Mouse (Mus musculus) megakaryocyte, embryonic 14.5 days (primary cell): ENCODE data around the gene Asxl1. TPM values are rescaled to one million over a fixed set of nuclear protein-coding genes. Genes with fewer than 3 reads are reported as not detected.

ENCODE experiments used
- H3K27me3 ChIP-seq: replicated peaks from 2 replicates; pipeline ENCODE3; 2012; ENCODE audit warnings: inconsistent platforms
- H3K36me3 ChIP-seq: replicated peaks from 2 replicates; pipeline ENCODE3; 2012; ENCODE audit warnings: low read length, inconsistent platforms, mixed read lengths
- H3K4me1 ChIP-seq: 2 replicates; pipeline ENCODE4 v1.6.1; 2012; ENCODE audit warnings: inconsistent platforms
- H3K4me3 ChIP-seq: replicated peaks from 2 replicates; pipeline ENCODE3; 2012; ENCODE audit warnings: moderate library complexity, mild to moderate bottlenecking, inconsistent platforms
- H3K9me3 ChIP-seq: 2 replicates; pipeline ENCODE4 v1.6.1; 2012; ENCODE audit warnings: inconsistent platforms
- FLI1 ChIP-seq: IDR thresholded peaks from 2 replicates; pipeline ENCODE4 v1.6.1; 2012; ENCODE audit warnings: low read length, inconsistent platforms, mixed read lengths
- GATA1 ChIP-seq: IDR thresholded peaks from 3 replicates; pipeline ENCODE4 v1.6.1; 2012; ENCODE audit warnings: mixed read lengths, low read length, inconsistent platforms, borderline replicate concordance
- polyA plus RNA-seq: library from polyadenylated mRNA; stranded (reverse); fragments of >175 nt; gene quantifications from 2 replicates; pipeline ENCODE4 v1.2.3, GENCODE M21; 2012; ENCODE audit warnings: low replicate concordance; ENCODE audit not compliant: insufficient read depth

Asxl1 gene
- polyA plus RNA-seq, 1 experiment = 2.1 TPM

DNA sequence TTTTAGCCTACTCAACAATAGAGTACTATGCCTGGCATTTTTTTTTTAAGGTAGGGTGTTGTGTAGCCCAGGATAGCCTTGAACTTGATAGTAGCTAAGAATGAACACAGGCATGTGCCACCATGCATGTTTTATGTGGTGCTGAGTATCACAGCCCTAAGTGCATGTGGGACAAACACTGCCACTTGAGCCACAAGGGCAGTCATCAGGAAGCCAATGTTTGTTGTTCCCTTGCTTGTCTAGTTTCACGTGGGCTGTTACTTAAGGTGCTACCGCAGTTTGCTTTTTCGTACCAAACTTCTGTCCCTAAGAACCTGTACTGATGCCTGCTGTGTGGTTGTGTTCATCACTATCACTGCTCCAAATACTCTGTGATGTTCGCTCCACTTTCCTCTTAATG, 27.2 kb upstream of the Asxl1 start:
- TF ChIP-seq FLI1 (no peak), GATA1 (no peak)
- Histone ChIP-seq H3K4me3 (no peak overlapping the region), H3K27me3 (no peaks in the 10 kb centered on the region), H3K9me3 (no peaks in the 10 kb centered on the region), H3K4me1 (peaks cover 14% of the 10 kb centered on the region), H3K36me3 (peaks cover 56% of the 10 kb centered on the region)

DNA sequence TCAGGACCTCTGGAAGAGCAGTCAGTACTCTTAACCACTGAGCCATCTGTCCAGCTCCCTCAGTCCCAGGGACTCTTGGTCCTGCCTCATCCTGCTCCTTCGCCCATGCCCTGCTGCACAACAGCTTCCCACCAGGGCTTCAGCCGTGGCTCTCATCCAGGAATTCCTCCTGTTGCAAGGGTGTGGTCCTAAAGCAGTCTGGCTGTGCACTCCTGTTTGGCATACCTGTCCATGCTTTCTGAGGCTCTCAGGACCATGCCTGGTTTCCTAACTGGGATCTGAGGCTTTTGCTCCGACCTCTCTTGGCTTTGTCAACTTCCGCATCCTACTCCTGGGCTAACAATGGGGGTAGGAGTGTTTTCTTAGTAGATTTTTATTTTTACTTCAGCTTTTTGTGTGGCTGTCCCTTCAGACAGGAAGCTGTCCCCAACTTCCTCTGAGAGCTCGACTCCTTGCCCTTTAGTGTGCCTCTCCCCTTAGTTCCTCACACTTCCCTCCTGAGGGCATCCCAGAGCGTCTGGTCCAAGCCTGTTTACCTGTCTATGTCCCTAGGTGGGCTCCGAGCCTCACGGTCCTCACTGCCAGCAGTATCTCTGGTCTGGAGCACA, 26.5 kb upstream of the Asxl1 start:
- peaks cover 14% of the 10 kb centered on the region for H3K4me1 ChIP-seq
- TF ChIP-seq FLI1 = no peak
- no peak for TF ChIP-seq GATA1
- peaks cover 63% of the 10 kb centered on the region for H3K36me3 ChIP-seq
- peak overlapping the region; percentile 62 for H3K4me3 ChIP-seq
- no peaks in the 10 kb centered on the region for H3K9me3 ChIP-seq
- H3K27me3 ChIP-seq = no peaks in the 10 kb centered on the region

DNA sequence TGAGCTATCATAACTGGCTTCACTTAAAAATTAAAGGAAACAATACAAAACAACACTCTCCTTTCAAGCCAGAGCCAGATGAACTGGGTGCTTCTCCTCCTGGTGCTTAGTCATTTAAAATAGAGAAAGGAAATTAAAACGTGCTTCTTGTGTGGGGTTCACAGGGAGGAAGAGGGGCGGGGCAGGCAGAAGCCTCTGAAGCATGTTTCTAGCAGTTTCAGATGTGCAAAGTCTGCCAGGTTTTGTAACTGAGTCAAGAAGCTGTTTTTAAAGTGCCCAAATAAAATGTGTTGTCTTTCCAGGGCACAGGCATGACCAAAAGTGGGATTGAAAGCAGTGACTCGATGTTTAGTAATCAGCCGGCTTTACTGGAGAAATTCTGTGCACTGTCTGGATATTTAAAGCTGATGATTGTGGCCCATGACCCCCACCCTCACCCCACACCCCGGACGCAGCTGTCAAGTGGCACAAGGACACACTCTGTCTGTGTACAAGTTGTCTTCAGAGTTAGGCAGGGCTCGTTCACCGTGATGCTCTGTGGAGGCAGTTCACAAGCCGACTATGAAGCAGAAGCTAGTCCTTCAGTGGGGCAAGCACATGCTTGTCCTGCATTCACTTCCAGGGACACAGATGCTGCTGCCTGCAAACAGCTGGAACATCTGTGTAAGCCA, 19.8 kb upstream of the Asxl1 start:
- Histone ChIP-seq H3K36me3 (peaks cover 70% of the 10 kb centered on the region), H3K4me3 (no peak overlapping the region), H3K9me3 (no peaks in the 10 kb centered on the region), H3K4me1 (peaks cover 11% of the 10 kb centered on the region), H3K27me3 (no peaks in the 10 kb centered on the region)
- TF ChIP-seq GATA1 (no peak), FLI1 (no peak)

DNA sequence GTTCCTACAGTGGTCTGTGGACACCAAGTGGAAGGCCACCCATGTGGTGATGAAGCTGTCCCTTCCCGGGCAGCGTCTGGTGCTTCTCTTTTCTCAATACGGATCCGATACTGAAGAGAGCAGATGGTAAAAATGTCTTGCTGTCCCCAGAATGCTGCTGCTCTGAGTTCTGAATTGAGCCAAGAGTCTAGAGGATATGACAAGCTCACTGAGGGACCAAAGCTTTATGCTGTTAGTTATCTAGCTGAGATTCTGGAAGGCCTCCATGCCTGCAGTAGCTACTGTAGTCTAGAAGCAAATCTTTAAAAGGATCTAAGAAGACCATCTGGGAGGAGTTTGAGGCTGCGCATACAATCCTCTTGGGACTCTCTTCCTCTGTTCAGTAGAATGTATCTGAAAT, 13.4 kb upstream of the Asxl1 start:
- H3K9me3 ChIP-seq = no peaks in the 10 kb centered on the region

DNA sequence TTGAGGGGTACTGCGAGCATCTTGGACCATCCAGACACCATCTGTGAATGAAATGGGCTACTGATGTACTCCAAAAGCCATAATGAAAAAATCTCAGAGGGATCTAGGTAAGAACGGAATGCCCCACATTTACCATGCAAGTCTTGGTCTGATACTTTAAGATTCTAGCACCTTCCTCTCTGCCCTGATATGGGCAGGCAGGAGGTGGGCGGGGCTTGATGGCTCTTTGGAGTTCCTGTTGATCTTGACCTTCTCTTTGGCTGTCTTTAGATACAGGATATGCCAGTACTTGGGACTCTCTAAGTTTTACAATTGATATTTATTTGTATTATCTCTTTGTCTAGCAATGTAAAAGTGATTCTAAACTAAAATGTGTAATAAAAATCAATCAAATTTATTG, 12.6 kb upstream of the Asxl1 start:
- H3K36me3 ChIP-seq = peaks cover 42% of the 10 kb centered on the region
- H3K27me3 ChIP-seq = peaks cover 14% of the 10 kb centered on the region
- H3K4me3 ChIP-seq = no peak overlapping the region
- TF ChIP-seq FLI1 (no peak), GATA1 (no peak)
- no peaks in the 10 kb centered on the region for H3K9me3 ChIP-seq
- peaks cover 43% of the 10 kb centered on the region for H3K4me1 ChIP-seq

More for the DNA sequence above, 13.4 kb upstream of the Asxl1 start:
- Histone ChIP-seq H3K4me1 (peaks cover 36% of the 10 kb centered on the region), H3K4me3 (no peak overlapping the region), H3K27me3 (peaks cover 8% of the 10 kb centered on the region), H3K36me3 (peaks cover 42% of the 10 kb centered on the region)
- TF ChIP-seq GATA1 (no peak), FLI1 (no peak)

DNA sequence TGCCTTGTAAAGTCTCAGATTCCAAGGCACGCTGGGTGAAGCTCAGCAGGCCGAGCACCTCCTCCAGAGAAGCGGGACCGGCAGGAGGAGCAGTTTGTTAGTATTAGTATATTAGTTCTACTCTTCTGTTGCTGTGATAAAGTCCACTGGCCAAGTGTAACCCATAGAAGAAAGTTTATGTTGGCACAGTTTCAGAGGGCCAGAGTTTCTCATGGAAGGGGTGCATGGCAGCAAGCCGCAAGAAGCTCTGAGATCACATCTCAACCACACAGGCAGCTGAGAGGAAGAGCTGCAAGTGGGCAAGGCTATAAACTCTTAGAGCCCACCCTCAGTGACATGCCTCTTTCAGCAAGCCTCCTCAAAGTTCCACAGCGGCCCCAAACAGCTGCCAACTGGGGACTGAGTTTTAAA, 11.8 kb upstream of the Asxl1 start:
- TF ChIP-seq GATA1 = no peak
- no peak for TF ChIP-seq FLI1
- no peaks in the 10 kb centered on the region for H3K9me3 ChIP-seq
- H3K27me3 ChIP-seq = peaks cover 18% of the 10 kb centered on the region
- peaks cover 51% of the 10 kb centered on the region for H3K4me1 ChIP-seq
- H3K36me3 ChIP-seq = peaks cover 38% of the 10 kb centered on the region
- H3K4me3 ChIP-seq = no peak overlapping the region

DNA sequence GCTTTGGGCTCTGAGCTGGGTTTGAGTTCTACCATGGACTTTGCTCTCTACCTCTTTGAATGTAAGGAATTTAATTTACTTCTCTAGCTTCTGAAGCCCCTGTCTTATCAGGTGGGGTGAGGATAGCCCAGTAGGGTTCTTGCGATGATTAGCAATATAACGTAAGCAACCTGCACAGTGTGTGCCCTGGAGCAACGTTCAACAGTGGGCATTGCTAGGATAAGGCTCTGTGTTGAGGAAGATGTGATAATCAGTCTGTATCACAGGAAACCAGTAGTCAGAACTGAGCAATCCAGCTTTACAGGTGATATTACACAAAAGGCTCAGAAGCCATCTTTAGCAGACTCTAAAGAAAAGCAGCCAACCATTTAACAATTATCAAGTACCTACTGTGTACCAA, 11.3 kb upstream of the Asxl1 start:
- H3K36me3 ChIP-seq = peaks cover 36% of the 10 kb centered on the region

DNA sequence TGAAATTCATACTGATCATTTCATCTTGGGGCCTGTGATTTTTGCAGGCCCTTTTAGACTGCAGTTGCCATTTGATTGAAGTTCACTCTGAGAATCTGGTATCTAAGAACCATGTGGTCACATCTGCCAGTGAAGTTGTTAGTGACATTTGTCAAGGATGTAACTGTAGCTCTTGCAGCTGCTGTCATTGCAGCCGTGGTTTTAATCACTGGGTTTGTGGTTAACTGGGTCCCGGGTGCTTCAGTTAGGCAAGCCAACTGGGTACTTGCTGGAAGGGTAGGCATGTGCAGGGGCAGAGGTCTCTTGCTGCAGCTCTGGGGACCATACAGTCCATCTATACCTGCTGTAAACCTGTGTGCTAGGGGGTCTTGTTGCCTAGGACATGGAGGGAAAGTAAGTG, 9.5 kb upstream of the Asxl1 start:
- TF ChIP-seq GATA1 (no peak), FLI1 (no peak)
- Histone ChIP-seq H3K27me3 (peaks cover 22% of the 10 kb centered on the region), H3K4me3 (no peak overlapping the region), H3K4me1 (peaks cover 45% of the 10 kb centered on the region), H3K9me3 (no peaks in the 10 kb centered on the region), H3K36me3 (peaks cover 18% of the 10 kb centered on the region)

More for the DNA sequence above, 11.3 kb upstream of the Asxl1 start:
- H3K27me3 ChIP-seq = peaks cover 22% of the 10 kb centered on the region
- H3K9me3 ChIP-seq = no peaks in the 10 kb centered on the region
- peaks cover 53% of the 10 kb centered on the region for H3K4me1 ChIP-seq
- TF ChIP-seq GATA1 = no peak
- TF ChIP-seq FLI1 = no peak
- H3K4me3 ChIP-seq = no peak overlapping the region

DNA sequence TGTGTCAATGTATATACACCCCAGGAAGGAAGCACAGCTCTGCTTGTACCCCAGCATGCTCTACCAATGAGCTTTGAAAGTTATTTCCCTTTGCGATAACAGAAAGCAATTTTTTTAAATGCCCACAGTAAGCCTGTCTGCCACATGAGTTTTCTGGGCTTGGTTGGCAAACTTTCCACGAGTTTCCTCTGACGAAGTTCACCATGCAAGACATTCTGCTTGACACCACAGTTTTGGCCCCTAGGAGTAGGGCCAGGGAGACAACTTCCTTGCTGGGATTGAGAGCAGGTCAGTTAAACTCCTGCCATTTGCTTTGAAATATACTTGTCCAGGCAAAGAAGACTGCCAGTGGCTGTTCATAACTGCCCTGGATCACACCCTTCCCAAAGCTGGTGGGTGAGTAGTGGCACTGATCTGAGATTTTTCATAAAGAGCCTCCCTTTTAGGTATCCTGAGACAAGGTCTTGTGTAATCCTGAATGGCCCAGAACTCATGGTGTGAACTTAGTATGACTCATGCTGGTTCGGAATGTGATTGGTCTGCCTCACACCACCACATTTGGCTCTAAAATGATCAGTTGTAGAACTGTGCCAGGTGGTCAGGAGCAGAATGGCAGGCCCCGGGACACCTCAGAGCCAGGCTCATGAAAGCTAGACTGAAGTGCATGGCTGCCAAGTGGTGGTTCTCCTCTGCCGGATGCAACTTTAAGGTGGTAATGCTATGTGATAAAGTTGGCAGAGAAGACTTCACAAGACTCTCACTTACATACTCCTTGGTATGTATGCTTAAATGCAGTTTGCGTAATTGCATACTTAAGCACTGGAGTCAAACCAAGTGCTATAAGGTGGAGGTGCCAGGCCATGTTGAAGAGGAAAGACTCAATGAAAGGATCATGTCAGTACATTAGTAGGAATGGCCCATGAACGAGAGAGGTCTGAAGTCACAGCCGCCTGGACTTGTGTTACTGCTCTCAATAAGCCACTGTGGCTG, 7.0 kb upstream of the Asxl1 start:
- H3K9me3 ChIP-seq = no peaks in the 10 kb centered on the region
- TF ChIP-seq GATA1 (no peak), FLI1 (no peak)
- no peak overlapping the region for H3K4me3 ChIP-seq
- H3K27me3 ChIP-seq = peaks cover 20% of the 10 kb centered on the region
- H3K4me1 ChIP-seq = peaks cover 44% of the 10 kb centered on the region
- H3K36me3 ChIP-seq = peaks cover 4% of the 10 kb centered on the region
